In the genomic region with DNA sequence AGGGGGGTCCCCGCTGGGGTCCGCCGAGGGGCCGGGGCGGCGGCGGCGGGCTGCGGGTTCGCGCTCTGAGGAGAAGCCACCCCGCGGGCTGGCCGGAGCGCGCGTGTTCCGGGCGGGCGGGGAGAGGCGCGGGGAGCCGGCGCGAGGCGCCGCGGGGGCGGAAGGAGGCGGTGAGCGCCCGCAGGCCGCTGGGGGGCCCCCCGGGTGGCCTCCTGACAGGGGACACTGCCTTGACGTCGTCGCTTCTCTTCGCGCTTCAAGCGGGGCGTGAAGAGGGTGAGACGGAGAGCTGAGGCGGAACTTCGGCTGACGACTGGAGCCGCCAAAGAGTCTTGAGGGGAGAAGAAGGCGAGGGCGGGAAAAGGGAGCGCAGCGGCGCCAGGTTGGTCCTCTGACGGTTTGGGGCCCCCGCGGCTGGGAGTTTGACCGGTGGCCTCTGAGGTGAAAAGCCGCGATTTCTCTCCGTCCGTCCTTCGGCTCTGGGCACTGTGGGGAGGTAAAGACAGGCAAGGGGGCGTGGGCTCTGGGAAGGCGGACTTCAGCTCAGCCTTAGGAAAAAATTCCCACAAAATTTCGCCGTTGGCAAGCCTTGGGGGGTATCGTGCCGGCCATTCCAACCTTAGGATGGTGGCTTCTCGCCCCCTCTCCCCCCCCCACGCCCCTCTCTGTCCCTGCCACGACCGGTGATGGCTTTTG, we compare ENCODE assay signal across 7 mouse cellular contexts. TPM values are rescaled to one million over a fixed set of nuclear protein-coding genes. Genes with fewer than 3 reads are reported as not detected.
A peak's percentile ranks its signal among the peaks of the same experiment; 100 is the strongest.
DNase-seq lines count a peak whose midpoint lies in the region; ATAC-seq and TF ChIP-seq lines count a peak whose summit lies in the region.

No protein-coding gene starts in this region.

- no peak for DNase-seq in lung, embryonic 14.5 days
- DNase-seq in lung, postnatal 4 days: no peak
- peak; percentile 55 for DNase-seq in forebrain, embryonic 11.5 days (ENCODE audit: low spot score)
- DNase-seq in limb, embryonic 11.5 days (ENCODE audit: low spot score): peak; percentile 25
- DNase-seq in thymus, postnatal 14 days: no peak

- peak; percentile 35; the same call in 1 of the 2 replicates for ATAC-seq in lung, embryonic 14.5 days (ENCODE audit: insufficient read depth)
- peak; percentile 81 for ATAC-seq in forebrain, embryonic 11.5 days (replicated peaks; ENCODE audit: low FRiP score)
- ATAC-seq in limb, embryonic 11.5 days (ENCODE audit: insufficient number of reproducible peaks, low FRiP score, low TSS enrichment, low read depth): peak; percentile 39; the same call in 1 of the 2 replicates
- peak; percentile 55 for ATAC-seq in neural tube, embryonic 15.5 days (ENCODE audit: low FRiP score)
- ATAC-seq in erythroid progenitor cell, adult 5-6 weeks (replicated peaks; ENCODE audit: low FRiP score, poor library complexity, severe bottlenecking): no peak

- peak overlapping the region; percentile 61 for H3K4me2 ChIP-seq in lung, embryonic 14.5 days
- peak overlapping the region; percentile 54 for H3K4me2 ChIP-seq in forebrain, embryonic 11.5 days (ENCODE audit: low read depth, low read length, severe bottlenecking)
- H3K4me2 ChIP-seq in limb, embryonic 11.5 days (ENCODE audit: low read depth, severe bottlenecking): peak overlapping the region; percentile 55
- H3K4me2 ChIP-seq in neural tube, embryonic 15.5 days: peak overlapping the region; percentile 73

- H3K9ac ChIP-seq in lung, embryonic 14.5 days: no peak overlapping the region
- peak overlapping the region; percentile 43 for H3K9ac ChIP-seq in forebrain, embryonic 11.5 days (ENCODE audit: low read length)
- peak overlapping the region; percentile 7; the same call in 1 of the 2 replicates for H3K9ac ChIP-seq in limb, embryonic 11.5 days (ENCODE audit: low read length)
- H3K9ac ChIP-seq in neural tube, embryonic 15.5 days (replicated peaks): no peak overlapping the region

- 13% methylated on average over 56 of the region's 70 CpGs for WGBS in lung, embryonic 14.5 days
- WGBS in forebrain, embryonic 11.5 days: 19% methylated on average over 31 of the region's 70 CpGs
- 23% methylated on average over 57 of the region's 70 CpGs for WGBS in limb, embryonic 11.5 days
- 39% methylated on average over 55 of the region's 70 CpGs for WGBS in neural tube, embryonic 15.5 days

- TF ChIP-seq CTCF in lung, embryonic 14.5 days (IDR thresholded peaks at IDR 0.05; ENCODE audit: low read depth): no peak

- H3K4me1 ChIP-seq in lung, embryonic 14.5 days (ENCODE audit: insufficient read depth): no peaks in the 10 kb centered on the region
- H3K4me1 ChIP-seq in forebrain, embryonic 11.5 days (replicated peaks; ENCODE audit: control insufficient read depth, insufficient read depth, low read length): no peaks in the 10 kb centered on the region
- H3K4me1 ChIP-seq in limb, embryonic 11.5 days (ENCODE audit: control insufficient read depth, insufficient read depth, low read length): no peaks in the 10 kb centered on the region
- no peaks in the 10 kb centered on the region for H3K4me1 ChIP-seq in neural tube, embryonic 15.5 days

- H3K36me3 ChIP-seq in lung, embryonic 14.5 days (ENCODE audit: insufficient read depth): no peaks in the 10 kb centered on the region
- no peaks in the 10 kb centered on the region for H3K36me3 ChIP-seq in forebrain, embryonic 11.5 days (ENCODE audit: control insufficient read depth, insufficient read depth, low read length)
- H3K36me3 ChIP-seq in limb, embryonic 11.5 days (ENCODE audit: control insufficient read depth, insufficient read depth, low read length): no peaks in the 10 kb centered on the region
- no peaks in the 10 kb centered on the region for H3K36me3 ChIP-seq in neural tube, embryonic 15.5 days

- no peaks in the 10 kb centered on the region for H3K9me3 ChIP-seq in lung, embryonic 14.5 days (ENCODE audit: low read depth, low read length)
- H3K9me3 ChIP-seq in forebrain, embryonic 11.5 days (ENCODE audit: control insufficient read depth, low read length): no peaks in the 10 kb centered on the region
- no peaks in the 10 kb centered on the region for H3K9me3 ChIP-seq in limb, embryonic 11.5 days (ENCODE audit: control insufficient read depth, low read length)
- no peaks in the 10 kb centered on the region for H3K9me3 ChIP-seq in neural tube, embryonic 15.5 days (replicated peaks)

- H3K27me3 ChIP-seq in lung, embryonic 14.5 days (ENCODE audit: insufficient read depth, low read length): peaks cover 7% of the 10 kb centered on the region; the same call in 1 of the 2 replicates
- H3K27me3 ChIP-seq in forebrain, embryonic 11.5 days (ENCODE audit: control insufficient read depth, insufficient read depth, low read length): no peaks in the 10 kb centered on the region
- peaks cover 4% of the 10 kb centered on the region; the same call in 1 of the 2 replicates for H3K27me3 ChIP-seq in limb, embryonic 11.5 days (ENCODE audit: control insufficient read depth, insufficient read depth, low read length)
- H3K27me3 ChIP-seq in neural tube, embryonic 15.5 days (replicated peaks): no peaks in the 10 kb centered on the region

- peak overlapping the region; percentile 36 for H3K4me3 ChIP-seq in lung, embryonic 14.5 days (ENCODE audit: low read depth, low read length)
- H3K4me3 ChIP-seq in forebrain, embryonic 11.5 days (ENCODE audit: low read depth, low read length): peak overlapping the region; percentile 38
- peak overlapping the region; percentile 26 for H3K4me3 ChIP-seq in limb, embryonic 11.5 days (ENCODE audit: low read depth, low read length)
- peak overlapping the region; percentile 48 for H3K4me3 ChIP-seq in neural tube, embryonic 15.5 days (replicated peaks)

- H3K27ac ChIP-seq in lung, embryonic 14.5 days (ENCODE audit: low read depth): no peak overlapping the region
- H3K27ac ChIP-seq in forebrain, embryonic 11.5 days (ENCODE audit: low read depth, low read length): no peak overlapping the region
- H3K27ac ChIP-seq in limb, embryonic 11.5 days (replicated peaks; ENCODE audit: low read depth, low read length): no peak overlapping the region
- no peak overlapping the region for H3K27ac ChIP-seq in neural tube, embryonic 15.5 days (replicated peaks)

RNA-seq across cellular contexts. Expression of gene Gm45194, which starts 4.0 kb away (rescaled TPM):
- not detected in 2 replicates for polyA plus RNA-seq in lung, embryonic 14.5 days (2014; fragmentation: Nextera tagmentation; extraction: Ambion mirVana)
- polyA plus RNA-seq in forebrain, embryonic 11.5 days (2014; fragmentation: Nextera tagmentation; extraction: Ambion mirVana): 1.0 and 1.1 TPM in 2 replicates
- 0.38 and 0.39 TPM in 2 replicates for polyA plus RNA-seq in limb, embryonic 11.5 days (2014; fragmentation: Nextera tagmentation; extraction: Ambion mirVana)
- polyA plus RNA-seq in neural tube, embryonic 15.5 days (2015; fragmentation: Nextera tagmentation; extraction: Ambion mirVana): 0.18 and 0.19 TPM in 2 replicates
- total RNA-seq in erythroid progenitor cell, adult 5-6 weeks (2015; ENCODE audit: low replicate concordance): not detected in 2 replicates
- total RNA-seq in erythroid progenitor cell, adult 5-6 weeks (2017; ENCODE audit: low replicate concordance): not detected in 2 replicates

Comparison
In these comparisons a context has a peak if more than half of its experiments do, and no peak if none do; other contexts are left out.
1. DNase-seq: peak in forebrain, embryonic 11.5 days (single experiment) and limb, embryonic 11.5 days (single experiment); none in lung, embryonic 14.5 days (single experiment), lung, postnatal 4 days (0 of 2) and thymus, postnatal 14 days (single experiment).
2. H3K9ac ChIP-seq: peak in forebrain, embryonic 11.5 days (single experiment) and limb, embryonic 11.5 days (single experiment); none in lung, embryonic 14.5 days (single experiment) and neural tube, embryonic 15.5 days (single experiment).
3. Peak in every context shown above with its lines, with median percentiles within 50 percentile points of each other: H3K4me2 ChIP-seq and H3K4me3 ChIP-seq.